Mouse (Mus musculus): ENCODE measurements around the gene Gm21969. TPM values are rescaled to one million over a fixed set of nuclear protein-coding genes. Genes with fewer than 3 reads are reported as not detected.

The Gm21969 gene
- total RNA-seq, 1 experiment from 2014 or later = not detected

DNA sequence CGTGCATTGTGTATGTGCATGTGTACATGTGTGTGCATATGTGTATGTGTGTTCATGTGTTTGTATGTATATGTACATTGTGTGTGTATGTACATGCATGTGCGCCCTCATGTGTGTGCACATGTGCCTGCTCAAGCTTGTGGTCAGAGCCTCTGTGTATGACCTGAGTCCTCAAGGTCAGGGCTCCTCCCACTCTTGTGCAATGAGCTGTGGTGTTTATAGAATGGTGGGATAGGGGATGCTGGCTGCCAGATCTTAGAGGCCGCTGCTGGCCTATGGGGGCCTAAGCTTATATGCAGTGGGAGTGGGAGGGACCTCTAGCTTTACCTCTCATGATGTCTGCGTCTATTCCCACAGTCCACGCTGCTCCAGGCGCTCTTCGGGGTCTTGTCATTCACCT lies 17.3 kb upstream of the Gm21969 start:
- DNase-seq = peak; percentile 68

GRCm38 (mm10) chr4:139587370-139587769 lies 15.6 kb upstream of the Gm21969 start:
- peak; percentile 75 for DNase-seq

- DNase-seq = peak; percentile 77
These were observed 15.2 kb upstream of the Gm21969 start for GRCm38 (mm10) chr4:139587773-139588172.

GRCm38 (mm10) chr4:139589351-139590027 lies 13.5 kb upstream of the Gm21969 start:
- no peak for DNase-seq

DNA sequence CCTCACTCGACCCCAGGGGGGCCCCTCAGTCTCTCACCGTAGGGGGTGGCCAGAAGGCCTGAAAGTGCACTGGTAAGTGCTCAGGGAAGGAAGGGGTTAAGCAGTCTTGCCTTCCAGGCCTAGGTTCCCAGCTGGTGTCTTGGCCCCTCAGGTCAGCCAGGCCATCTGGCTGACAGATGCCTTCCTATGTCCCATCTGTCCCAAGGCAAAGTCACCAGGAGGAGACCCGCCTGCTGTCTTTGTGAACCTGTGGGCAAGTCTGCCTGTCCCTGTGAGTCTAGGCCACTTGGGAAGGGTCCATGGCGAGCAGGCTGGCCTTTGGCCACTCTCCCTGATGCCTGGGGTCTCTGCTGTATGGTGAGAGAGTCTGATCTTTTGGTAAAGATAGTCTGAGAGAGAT lies 12.5 kb upstream of the Gm21969 start:
- DNase-seq = no peak

GRCm38 (mm10) chr4:139592895-139593294 lies 10.1 kb upstream of the Gm21969 start:
- DNase-seq = no peak

- no peak for DNase-seq
These were observed 9.6 kb upstream of the Gm21969 start for GRCm38 (mm10) chr4:139593383-139593782.

DNA sequence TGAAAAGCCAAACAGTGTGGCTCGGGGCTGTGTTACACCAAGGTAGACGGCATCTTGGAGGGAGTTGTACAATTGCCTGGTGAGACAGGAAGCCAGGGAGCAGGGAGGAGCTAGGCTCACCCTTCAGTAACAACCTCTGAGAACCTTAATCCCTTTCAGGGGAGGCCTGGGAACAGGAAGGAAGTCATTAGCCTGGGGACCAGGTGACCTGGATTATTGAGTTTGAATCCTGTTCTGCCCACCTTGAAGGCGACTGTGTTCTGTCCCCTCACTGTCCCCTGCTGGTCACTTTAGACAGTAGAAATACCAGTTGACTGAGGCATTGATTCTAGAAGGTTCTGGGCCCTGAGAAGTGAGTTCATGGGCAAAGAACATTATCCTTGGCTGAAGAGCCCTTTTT lies 8.9 kb upstream of the Gm21969 start:
- no peak for DNase-seq

GRCm38 (mm10) chr4:139596715-139597114 lies 6.3 kb upstream of the Gm21969 start:
- DNase-seq = no peak

GRCm38 (mm10) chr4:139597286-139598284 lies 5.4 kb upstream of the Gm21969 start:
- DNase-seq = no peak

- DNase-seq = no peak
These were observed 4.6 kb upstream of the Gm21969 start for GRCm38 (mm10) chr4:139598356-139598755.

GRCm38 (mm10) chr4:139598950-139599518 lies 4.0 kb upstream of the Gm21969 start:
- peak; percentile 97 for DNase-seq

GRCm38 (mm10) chr4:139601519-139602356 lies 1.2 kb upstream of the Gm21969 start:
- no peak for DNase-seq

GRCm38 (mm10) chr4:139605216-139605615 lies 2.2 kb downstream of the Gm21969 start:
- DNase-seq = no peak

DNA sequence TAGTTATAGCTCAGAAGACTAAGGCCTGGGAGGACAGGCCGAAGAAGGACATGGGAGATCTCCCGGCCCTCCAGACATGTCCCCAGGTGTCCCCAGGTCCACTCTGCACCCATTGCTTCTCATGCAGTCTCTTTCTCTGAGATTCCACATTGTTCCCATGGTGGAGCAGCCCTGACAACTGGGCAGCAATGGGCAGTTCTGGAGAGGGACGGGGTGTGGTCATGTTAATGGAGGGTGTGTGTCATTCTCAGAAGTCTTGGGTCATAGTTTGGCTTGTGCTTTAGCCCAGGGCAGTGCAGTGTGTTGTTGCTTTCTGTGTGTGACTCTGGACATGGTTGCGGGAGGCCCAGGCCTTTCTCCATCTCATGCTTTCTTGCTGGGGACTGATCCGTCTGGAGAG lies 3.7 kb downstream of the Gm21969 start:
- DNase-seq = peak; percentile 14

DNA sequence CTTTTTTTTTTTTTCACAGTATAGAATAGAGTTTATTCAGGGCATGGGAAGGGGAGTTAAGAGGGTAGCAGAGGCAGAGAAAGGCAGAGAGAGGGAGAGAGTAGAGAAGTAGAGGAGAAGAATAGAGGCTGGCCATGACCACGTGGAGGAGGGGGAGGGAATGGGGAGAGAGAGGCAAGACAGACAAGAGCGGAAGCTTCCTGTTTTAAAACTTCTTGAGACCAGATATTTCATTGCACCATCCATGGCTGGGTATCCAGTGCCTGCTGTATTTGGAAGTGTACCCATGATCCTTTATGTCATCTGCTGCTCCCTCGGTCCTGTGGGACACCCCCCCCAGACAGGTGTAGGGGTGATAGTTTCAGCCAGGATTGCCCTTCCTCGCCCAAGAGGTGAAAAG lies 6.0 kb downstream of the Gm21969 start:
- no peak for DNase-seq

GRCm38 (mm10) chr4:139610954-139611353 lies 8.0 kb downstream of the Gm21969 start:
- no peak for DNase-seq

GRCm38 (mm10) chr4:139611542-139611953 lies 8.6 kb downstream of the Gm21969 start:
- DNase-seq = peak; percentile 92

DNA sequence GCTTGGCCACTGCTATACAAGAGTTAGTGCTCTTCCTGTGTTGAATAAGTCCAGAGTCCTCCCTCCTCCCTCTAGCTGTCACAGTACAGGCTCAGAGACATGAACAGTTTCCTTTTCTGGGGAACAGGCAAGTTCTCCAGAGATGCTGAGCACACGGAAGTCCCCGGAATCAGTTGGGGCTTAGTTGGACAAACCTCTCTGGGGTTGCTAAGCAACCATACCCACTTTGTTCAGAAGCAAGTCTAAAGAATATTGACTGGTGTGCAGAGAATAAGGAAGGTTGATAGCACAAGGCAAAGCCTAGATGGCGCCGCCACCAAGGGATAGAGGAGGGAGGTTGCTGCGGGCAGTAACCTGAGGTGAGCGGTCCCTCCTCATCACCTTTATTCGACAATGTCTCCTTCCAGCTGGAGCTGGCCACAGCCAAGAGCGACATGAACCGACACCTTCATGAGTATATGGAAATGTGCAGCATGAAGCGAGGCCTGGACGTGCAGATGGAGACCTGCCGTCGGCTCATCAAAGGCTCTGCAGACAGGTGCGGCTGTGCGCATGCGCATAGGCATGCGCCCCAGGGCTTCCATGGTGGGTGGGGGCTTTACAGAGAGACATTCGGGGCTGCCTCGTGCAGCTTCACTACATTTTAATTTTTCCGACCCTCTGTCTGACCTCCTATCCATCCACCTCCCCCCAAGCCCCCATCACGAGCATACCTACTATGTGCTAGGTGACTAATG lies 11.7 kb downstream of the Gm21969 start:
- DNase-seq = no peak

DNA sequence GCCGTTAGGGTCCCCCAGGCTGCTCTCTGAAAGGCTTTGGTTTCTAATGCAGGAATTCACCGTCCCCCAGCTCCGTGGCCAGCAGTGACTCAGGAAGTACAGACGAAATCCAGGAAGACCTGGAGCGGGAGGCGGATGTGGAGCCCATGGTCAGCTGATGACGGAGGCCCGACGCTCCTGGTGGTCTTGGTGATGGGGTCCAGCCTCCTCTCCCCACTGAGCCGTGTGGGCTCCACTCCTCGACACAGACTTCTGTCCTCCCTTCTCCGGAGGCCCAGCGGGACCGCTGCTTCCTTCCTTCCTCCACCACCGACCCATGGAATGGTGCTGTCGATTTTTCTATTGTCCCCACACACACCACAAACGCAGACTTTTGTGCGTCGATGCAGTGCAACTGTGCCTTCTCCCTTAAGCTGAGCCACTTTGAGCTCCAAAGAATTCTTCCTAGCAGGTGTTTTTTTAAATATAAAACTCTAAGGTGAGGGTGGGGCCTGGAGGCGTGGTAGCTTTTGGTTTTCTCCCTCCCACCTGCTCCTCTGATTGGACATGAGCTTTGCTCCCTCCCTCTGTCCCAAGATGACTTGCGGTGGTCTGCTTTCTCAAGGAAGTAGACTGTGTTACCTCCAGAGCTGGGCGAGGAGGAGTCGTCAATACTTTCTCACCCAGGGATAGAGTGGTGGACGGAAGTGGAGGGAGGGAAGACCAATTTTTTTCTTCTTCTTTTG lies 13.5 kb downstream of the Gm21969 start:
- DNase-seq = peak; percentile 64

GRCm38 (mm10) chr4:139617001-139617364 lies 14.0 kb downstream of the Gm21969 start:
- DNase-seq = no peak
